Mouse (Mus musculus): ENCODE data around the gene Sec16a. TPM values are rescaled to one million over a fixed set of nuclear protein-coding genes. Genes with fewer than 3 reads are reported as not detected.
A peak's percentile ranks its signal among the peaks of the same experiment; 100 is the strongest.

Sec16a gene
- polyA plus RNA-seq, 1 experiment from 2014 or later: 6.9 TPM

GRCm38 (mm10) chr2:26472312-26473090 is 27.5 kb upstream of the Sec16a start:
- peaks cover 76% of the 10 kb centered on the region for H3K36me3 ChIP-seq
- ATAC-seq (ENCODE audit: low read depth) (no peak), DNase-seq (no peak)
- no peak overlapping the region for H3K9ac ChIP-seq
- no peak overlapping the region for H3K4me2 ChIP-seq
- no peak overlapping the region for H3K4me3 ChIP-seq (replicated peaks)
- 54% methylated on average over 11 of the region's 11 CpGs for WGBS (ENCODE audit: insufficient replicate concordance)
- H3K27ac ChIP-seq: no peak overlapping the region
- H3K9me3 ChIP-seq (replicated peaks): no peaks in the 10 kb centered on the region
- peaks cover 7% of the 10 kb centered on the region; the same call in 1 of the 2 replicates for H3K4me1 ChIP-seq (replicated peaks)
- no peaks in the 10 kb centered on the region for H3K27me3 ChIP-seq

GRCm38 (mm10) chr2:26471652-26472285 is 26.8 kb upstream of the Sec16a start:
- Histone ChIP-seq H3K4me3 (replicated peaks) (no peak overlapping the region), H3K27me3 (no peaks in the 10 kb centered on the region), H3K27ac (no peak overlapping the region), H3K4me1 (replicated peaks) (peaks cover 7% of the 10 kb centered on the region; the same call in 1 of the 2 replicates), H3K9ac (no peak overlapping the region), H3K36me3 (peaks cover 76% of the 10 kb centered on the region), H3K9me3 (replicated peaks) (no peaks in the 10 kb centered on the region), H3K4me2 (no peak overlapping the region)
- no peak for ATAC-seq (ENCODE audit: low read depth)
- WGBS (ENCODE audit: insufficient replicate concordance): 69% methylated on average over 6 of the region's 6 CpGs
- DNase-seq: no peak

- no peak overlapping the region for H3K4me3 ChIP-seq (replicated peaks)
- ATAC-seq (ENCODE audit: low read depth) (no peak), DNase-seq (no peak)
- no peak overlapping the region for H3K27ac ChIP-seq
- 78% methylated on average over 17 of the region's 17 CpGs for WGBS (ENCODE audit: insufficient replicate concordance)
- H3K36me3 ChIP-seq: peaks cover 78% of the 10 kb centered on the region
- H3K27me3 ChIP-seq: no peaks in the 10 kb centered on the region
- H3K9me3 ChIP-seq (replicated peaks): no peaks in the 10 kb centered on the region
- peaks cover 7% of the 10 kb centered on the region; the same call in 1 of the 2 replicates for H3K4me1 ChIP-seq (replicated peaks)
- no peak overlapping the region for H3K4me2 ChIP-seq
- no peak overlapping the region for H3K9ac ChIP-seq
Observed at GRCm38 (mm10) chr2:26470967-26471366, 26.0 kb upstream of the Sec16a start.

GRCm38 (mm10) chr2:26468376-26468775 is 23.4 kb upstream of the Sec16a start:
- no peak overlapping the region for H3K27ac ChIP-seq
- no peak for ATAC-seq (ENCODE audit: low read depth)
- WGBS (ENCODE audit: insufficient replicate concordance): 83% methylated on average over 15 of the region's 15 CpGs

GRCm38 (mm10) chr2:26463412-26463811 is 18.4 kb upstream of the Sec16a start:
- Histone ChIP-seq H3K4me3 (replicated peaks) (no peak overlapping the region), H3K9ac (no peak overlapping the region), H3K9me3 (replicated peaks) (no peaks in the 10 kb centered on the region), H3K36me3 (peaks cover 83% of the 10 kb centered on the region), H3K27ac (no peak overlapping the region), H3K4me1 (replicated peaks) (peaks cover 20% of the 10 kb centered on the region), H3K4me2 (no peak overlapping the region), H3K27me3 (no peaks in the 10 kb centered on the region)
- ATAC-seq (ENCODE audit: low read depth) (no peak), DNase-seq (no peak)
- WGBS (ENCODE audit: insufficient replicate concordance): 79% methylated on average over 6 of the region's 6 CpGs

More at GRCm38 (mm10) chr2:26468376-26468775, 23.4 kb upstream of the Sec16a start:
- no peak for DNase-seq
- Histone ChIP-seq H3K4me3 (replicated peaks) (no peak overlapping the region), H3K9me3 (replicated peaks) (no peaks in the 10 kb centered on the region), H3K27me3 (no peaks in the 10 kb centered on the region), H3K4me1 (replicated peaks) (no peaks in the 10 kb centered on the region; the same call in 1 of the 2 replicates), H3K4me2 (no peak overlapping the region), H3K36me3 (peaks cover 91% of the 10 kb centered on the region), H3K9ac (no peak overlapping the region)

GRCm38 (mm10) chr2:26462980-26463379 is 18.0 kb upstream of the Sec16a start:
- Histone ChIP-seq H3K4me3 (replicated peaks) (no peak overlapping the region), H3K27ac (no peak overlapping the region), H3K27me3 (no peaks in the 10 kb centered on the region), H3K4me2 (no peak overlapping the region), H3K36me3 (peaks cover 78% of the 10 kb centered on the region), H3K4me1 (replicated peaks) (peaks cover 25% of the 10 kb centered on the region), H3K9ac (no peak overlapping the region), H3K9me3 (replicated peaks) (no peaks in the 10 kb centered on the region)
- DNase-seq (no peak), ATAC-seq (ENCODE audit: low read depth) (no peak)
- WGBS (ENCODE audit: insufficient replicate concordance): 69% methylated on average over 3 of the region's 3 CpGs

- Histone ChIP-seq H3K27me3 (no peaks in the 10 kb centered on the region), H3K27ac (no peak overlapping the region), H3K36me3 (peaks cover 65% of the 10 kb centered on the region), H3K9ac (no peak overlapping the region), H3K4me2 (no peak overlapping the region), H3K9me3 (replicated peaks) (no peaks in the 10 kb centered on the region), H3K4me1 (replicated peaks) (peaks cover 26% of the 10 kb centered on the region), H3K4me3 (replicated peaks) (no peak overlapping the region)
- DNase-seq (no peak), ATAC-seq (ENCODE audit: low read depth) (no peak)
- WGBS (ENCODE audit: insufficient replicate concordance): 74% methylated on average over 5 of the region's 5 CpGs
Observed at GRCm38 (mm10) chr2:26461667-26462066, 16.7 kb upstream of the Sec16a start.

GRCm38 (mm10) chr2:26460837-26461236 is 15.8 kb upstream of the Sec16a start:
- Histone ChIP-seq H3K9me3 (replicated peaks) (no peaks in the 10 kb centered on the region), H3K4me1 (replicated peaks) (peaks cover 26% of the 10 kb centered on the region), H3K27me3 (no peaks in the 10 kb centered on the region), H3K4me3 (replicated peaks) (no peak overlapping the region), H3K36me3 (peaks cover 57% of the 10 kb centered on the region), H3K27ac (no peak overlapping the region), H3K9ac (no peak overlapping the region), H3K4me2 (no peak overlapping the region)
- no peak for ATAC-seq (ENCODE audit: low read depth)
- DNase-seq: no peak
- WGBS (ENCODE audit: insufficient replicate concordance): 81% methylated on average over 13 of the region's 13 CpGs

- 85% methylated on average over 16 of the region's 16 CpGs for WGBS (ENCODE audit: insufficient replicate concordance)
- no peak overlapping the region for H3K27ac ChIP-seq
- no peak for ATAC-seq (ENCODE audit: low read depth)
Observed at GRCm38 (mm10) chr2:26460097-26460646, 15.2 kb upstream of the Sec16a start.

GRCm38 (mm10) chr2:26459478-26459877 is 14.5 kb upstream of the Sec16a start:
- ATAC-seq (ENCODE audit: low read depth) (no peak), DNase-seq (no peak)
- H3K27ac ChIP-seq: no peak overlapping the region
- peaks cover 26% of the 10 kb centered on the region for H3K4me1 ChIP-seq (replicated peaks)
- no peak overlapping the region for H3K4me3 ChIP-seq (replicated peaks)
- no peak overlapping the region for H3K9ac ChIP-seq
- 64% methylated on average over 6 of the region's 6 CpGs for WGBS (ENCODE audit: insufficient replicate concordance)
- H3K9me3 ChIP-seq (replicated peaks): no peaks in the 10 kb centered on the region
- no peaks in the 10 kb centered on the region for H3K27me3 ChIP-seq
- no peak overlapping the region for H3K4me2 ChIP-seq
- peaks cover 45% of the 10 kb centered on the region for H3K36me3 ChIP-seq

More at GRCm38 (mm10) chr2:26460097-26460646, 15.2 kb upstream of the Sec16a start:
- H3K4me3 ChIP-seq (replicated peaks): no peak overlapping the region
- H3K9me3 ChIP-seq (replicated peaks): no peaks in the 10 kb centered on the region
- H3K4me2 ChIP-seq: no peak overlapping the region
- peaks cover 51% of the 10 kb centered on the region for H3K36me3 ChIP-seq
- H3K27me3 ChIP-seq: no peaks in the 10 kb centered on the region
- DNase-seq: no peak
- no peak overlapping the region for H3K9ac ChIP-seq
- peaks cover 26% of the 10 kb centered on the region for H3K4me1 ChIP-seq (replicated peaks)

GRCm38 (mm10) chr2:26458402-26459124 is 13.5 kb upstream of the Sec16a start:
- H3K4me3 ChIP-seq (replicated peaks): no peak overlapping the region
- H3K4me1 ChIP-seq (replicated peaks): peaks cover 26% of the 10 kb centered on the region
- H3K4me2 ChIP-seq: no peak overlapping the region
- ATAC-seq (ENCODE audit: low read depth): peak; percentile 61
- H3K9ac ChIP-seq: no peak overlapping the region
- H3K36me3 ChIP-seq: peaks cover 38% of the 10 kb centered on the region
- peak overlapping the region; percentile 50; the same call in 1 of the 2 replicates for H3K27ac ChIP-seq
- H3K9me3 ChIP-seq (replicated peaks): no peaks in the 10 kb centered on the region
- no peaks in the 10 kb centered on the region for H3K27me3 ChIP-seq
- 45% methylated on average over 7 of the region's 7 CpGs for WGBS (ENCODE audit: insufficient replicate concordance)
- no peak for DNase-seq

Measured in liver, embryonic 13.5 days (tissue).